Mouse (Mus musculus): ENCODE measurements around the gene Filip1.

GRCm38 (mm10) chr9:79807178-79807577, 205.5 kb downstream of the Filip1 start:
- no peak for TF ChIP-seq ZNF384 (IDR thresholded peaks at IDR 0.05; ENCODE audit: low read depth, low read length)
- TF ChIP-seq USF1 (IDR thresholded peaks at IDR 0.05; ENCODE audit: low read depth, low read length) = no peak
- TF ChIP-seq CTCF (IDR thresholded peaks at IDR 0.05 in 2 of 3, conservative IDR thresholded peaks at IDR 0.05 in 1 of 3; ENCODE audit: control insufficient read depth in 1 of 3, insufficient read depth in 1 of 3, low read depth in 2 of 3, low read length in 3 of 3, poor library complexity in 1 of 3, severe bottlenecking in 1 of 3) = no peak
- TF ChIP-seq MAX (IDR thresholded peaks at IDR 0.05; ENCODE audit: low read length) = no peak
- TF ChIP-seq MYB (IDR thresholded peaks at IDR 0.05; ENCODE audit: low read depth, low read length) = no peak
- no peak for TF ChIP-seq MXI1 (IDR thresholded peaks at IDR 0.05; ENCODE audit: low read depth, low read length)
- TF ChIP-seq EP300 (IDR thresholded peaks at IDR 0.05; ENCODE audit: low read depth in 1 of 2, low read length in 2 of 2) = no peak
- TF ChIP-seq POLR2A (IDR thresholded peaks at IDR 0.05; ENCODE audit: control insufficient read depth in 1 of 2, insufficient read depth in 1 of 2, low read depth in 1 of 2, low read length in 2 of 2, poor library complexity in 1 of 2) = no peak
- no peak for TF ChIP-seq CHD2 (IDR thresholded peaks at IDR 0.05; ENCODE audit: low read length)
- no peak for TF ChIP-seq GABPA (IDR thresholded peaks at IDR 0.05; ENCODE audit: low read depth, low read length)
- TF ChIP-seq TAL1 (IDR thresholded peaks at IDR 0.05; ENCODE audit: low read length) = no peak
- no peak for TF ChIP-seq ELF1 (IDR thresholded peaks at IDR 0.05; ENCODE audit: low read depth, low read length)
- TF ChIP-seq SMC3 (IDR thresholded peaks at IDR 0.05; ENCODE audit: low read depth, low read length) = no peak

Measured in MEL (cell line).